Mouse (Mus musculus) E14TG2a.4 (cell line): ENCODE measurements around the gene Mmd2.

Experiments
- CTCF ChIP-seq: conservative IDR thresholded peaks from 2 replicates; pipeline ENCODE4 v1.5.1; 2014; ENCODE audit warnings: low read length
- NANOG ChIP-seq: IDR thresholded peaks from 2 replicates; pipeline ENCODE4 v1.6.1; 2014; ENCODE audit warnings: borderline replicate concordance, low read length, mixed read lengths

DNA sequence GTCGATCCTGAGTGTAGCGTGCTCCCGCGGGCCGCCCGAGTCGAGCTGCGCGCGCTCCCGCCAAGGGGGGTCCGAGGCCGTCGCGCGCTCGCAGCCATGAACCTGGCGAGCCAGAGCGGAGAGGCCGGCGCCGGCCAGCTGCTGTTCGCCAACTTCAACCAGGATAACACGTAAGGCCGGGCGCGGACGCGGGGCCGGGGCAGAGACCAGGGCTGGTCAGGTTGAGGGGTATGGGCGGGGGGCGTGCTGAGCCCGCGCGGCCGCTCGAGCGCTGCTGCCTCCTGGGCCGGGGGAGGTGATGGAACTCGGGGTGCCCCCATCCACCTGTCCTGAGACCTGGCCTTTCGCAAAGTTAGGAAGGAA, 21.0 kb upstream of the Mmd2 start:
- TF ChIP-seq CTCF (no peak), NANOG (no peak)
